Mouse (Mus musculus) left cerebral cortex, adult 18-20 months (tissue): Measurements from ENCODE around the gene Igtp. TPM values are rescaled to one million over a fixed set of nuclear protein-coding genes. Genes with fewer than 3 reads are reported as not detected.
"Not testable (repeated sequence)": the region's sequence is repeated elsewhere in the genome, so short reads cannot be mapped to it uniquely, and the experiment has no call there.

Experiments
- DNase-seq, 2 experiments: peaks; one replicate each; pipeline ENCODE4 v3.0.0; 2021 to 2022; ENCODE audit warnings: low spot score in 2 of 2, mixed read lengths in 1 of 2
- total RNA-seq, 2 experiments: library from RNA; stranded (reverse); gene quantifications; 2 replicates each; pipeline ENCODE4 v1.2.3; 2021

Gene Igtp
- total RNA-seq, 2 experiments from 2014 or later = 3.8 to 5.4 TPM

DNA sequence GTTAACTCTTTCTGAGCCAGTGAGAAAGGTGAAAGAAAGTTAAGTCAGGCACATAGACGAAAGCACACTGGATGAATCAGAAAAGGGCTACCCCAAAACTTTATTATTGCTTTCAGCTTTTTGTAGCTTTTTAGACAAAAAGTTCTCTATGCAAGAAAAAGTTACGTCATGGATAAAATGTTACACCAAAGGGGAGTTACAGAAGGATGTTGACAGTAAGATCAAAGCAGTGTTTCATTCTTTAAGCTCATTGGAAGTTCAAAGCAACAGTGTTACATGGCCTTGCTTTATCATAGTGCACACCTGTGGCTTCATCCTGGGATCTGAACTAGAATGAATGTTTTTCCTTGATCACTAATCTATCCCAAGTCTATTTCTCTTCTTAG is 12.3 kb downstream of the Igtp start:
- DNase-seq = no peak

DNA sequence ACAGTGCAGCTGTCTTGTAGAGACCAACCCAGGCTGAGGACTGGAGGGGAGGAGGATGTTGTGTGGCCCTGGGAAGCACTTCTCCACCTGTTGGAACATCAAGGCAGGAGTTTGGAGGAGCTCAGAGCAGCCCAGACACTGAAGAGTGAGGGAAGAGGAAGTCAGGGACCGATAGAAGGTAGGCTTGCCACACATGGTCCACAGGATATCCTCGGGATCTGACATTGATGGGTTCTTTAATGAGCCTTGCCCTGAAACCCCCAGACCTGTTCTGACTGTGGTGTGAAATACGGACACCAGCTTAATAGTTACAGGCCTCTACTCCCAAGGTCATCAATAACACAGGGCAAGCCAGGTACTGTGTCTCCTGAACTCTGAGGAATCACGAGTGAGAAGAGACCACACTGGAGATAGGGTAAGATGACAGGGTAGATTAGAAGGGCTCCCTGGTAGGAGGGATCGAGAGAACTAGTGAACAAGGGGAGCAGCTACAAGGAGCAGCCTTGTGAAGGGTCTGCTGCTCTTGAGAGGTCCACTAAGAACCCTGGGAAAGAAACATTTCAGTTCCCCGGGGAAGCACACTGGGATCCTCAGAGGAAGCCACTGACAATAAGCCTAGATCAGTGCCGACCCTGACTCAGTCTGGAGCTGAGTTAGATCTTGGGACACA is 14.5 kb downstream of the Igtp start:
- DNase-seq = no peak

DNA sequence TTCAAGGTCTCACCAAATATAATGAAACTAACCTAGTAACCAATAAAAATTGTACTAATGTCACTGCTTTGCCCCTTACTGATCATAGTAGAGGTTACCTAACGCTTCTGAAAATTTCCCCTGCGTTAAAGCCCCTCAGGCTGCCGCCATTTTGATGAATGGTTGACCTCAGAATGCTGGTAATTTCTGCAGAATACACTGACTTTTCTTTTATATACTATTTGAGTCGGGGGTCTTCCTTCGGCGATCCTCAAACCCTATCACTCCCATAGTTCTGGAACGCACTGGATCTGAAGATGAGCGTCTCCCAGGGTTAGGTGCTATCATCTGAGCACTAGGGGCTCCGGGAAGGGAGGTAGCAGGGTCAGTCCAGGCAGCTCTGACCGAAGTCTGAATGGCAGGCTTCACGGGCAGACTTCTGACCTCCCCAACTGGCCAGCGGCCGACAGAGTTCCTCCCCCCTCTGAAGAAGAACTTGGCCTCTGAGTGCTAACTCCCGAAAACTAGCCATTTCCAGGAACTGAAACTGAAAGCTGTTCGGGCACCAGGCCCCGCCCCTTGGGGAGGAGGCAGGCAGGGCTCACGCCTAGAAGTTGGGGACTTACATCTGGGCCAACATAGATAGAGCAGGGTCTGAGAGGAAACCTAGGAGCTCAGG is 15.2 kb downstream of the Igtp start:
- DNase-seq = peak; percentile 21 to 26

DNA sequence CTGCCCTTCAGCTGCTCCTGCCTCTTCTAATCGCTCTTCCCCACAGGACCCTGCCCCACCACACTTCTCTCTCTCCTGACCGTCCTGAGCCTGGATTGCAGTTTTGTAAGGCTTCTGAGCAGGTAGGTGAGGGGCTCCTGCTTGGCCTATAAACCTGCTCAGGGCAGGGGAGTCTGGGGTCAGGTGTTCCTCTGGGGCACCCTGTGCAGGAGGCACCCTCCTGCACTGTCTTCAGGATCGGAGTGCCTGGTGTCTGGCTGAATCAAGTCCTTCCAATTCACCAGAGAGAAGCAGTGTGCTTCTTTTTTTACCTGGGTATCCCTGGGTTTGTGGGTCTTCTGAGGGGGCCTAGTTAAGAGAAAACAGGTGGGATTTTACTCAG is 15.7 kb downstream of the Igtp start:
- DNase-seq = not testable (repeated sequence)

DNA sequence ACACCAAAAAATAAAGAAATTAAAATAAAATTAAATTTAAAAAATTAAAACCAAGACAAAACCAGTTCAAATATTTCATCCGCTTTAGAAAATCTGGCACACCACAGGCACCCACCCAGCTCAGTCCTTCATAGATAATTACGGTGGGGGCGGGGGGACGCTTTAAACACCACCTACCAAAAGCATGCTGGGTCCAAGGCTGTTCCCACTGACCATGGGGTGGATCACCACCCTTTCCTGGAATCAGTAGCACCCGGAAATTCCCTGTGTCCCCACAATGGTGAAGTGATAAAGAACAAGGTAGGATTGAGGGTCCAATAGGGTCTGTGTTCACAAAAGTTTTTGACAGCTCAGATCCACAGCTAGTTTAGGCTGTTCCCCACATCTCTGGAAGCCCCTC is 16.5 kb downstream of the Igtp start:
- no peak for DNase-seq

DNA sequence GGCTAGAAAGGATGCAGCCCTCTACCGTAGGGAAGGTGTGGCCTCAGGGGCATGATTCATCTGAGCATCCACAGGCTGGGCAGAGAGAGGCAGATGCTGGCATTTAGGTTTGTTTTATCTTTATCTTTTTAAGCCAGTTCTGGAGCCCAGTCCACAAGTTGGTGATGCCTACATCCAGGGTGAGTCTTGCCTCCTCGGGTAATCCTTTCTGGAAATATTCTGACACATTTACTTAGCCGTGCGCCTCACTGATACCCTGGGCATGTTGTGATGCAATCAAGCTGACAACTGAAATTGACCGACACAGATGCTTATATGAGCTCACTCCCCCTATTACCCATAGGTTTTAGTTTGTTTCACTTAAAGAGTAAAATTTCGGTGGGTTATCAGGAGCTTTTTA is 17.5 kb downstream of the Igtp start:
- DNase-seq = no peak

DNA sequence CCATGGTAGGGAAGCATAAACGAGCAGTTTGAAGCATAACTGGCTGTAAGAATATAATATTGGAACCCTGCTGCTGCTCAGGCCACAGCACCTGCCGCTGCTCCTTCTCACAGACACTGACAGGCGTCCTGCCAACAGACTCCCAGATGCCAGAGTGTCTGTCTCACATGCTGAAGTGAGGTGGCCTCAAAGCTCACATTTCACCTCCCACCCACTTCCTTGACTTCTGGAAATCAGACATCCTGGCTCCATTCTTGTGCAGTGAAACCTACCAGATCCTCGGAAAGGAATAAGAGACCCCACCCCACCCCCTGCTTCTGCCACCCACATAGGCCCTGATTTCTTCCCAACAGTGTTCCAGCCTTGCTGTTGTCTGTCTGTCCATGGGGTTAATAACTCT is 24.4 kb downstream of the Igtp start:
- DNase-seq = no peak

DNA sequence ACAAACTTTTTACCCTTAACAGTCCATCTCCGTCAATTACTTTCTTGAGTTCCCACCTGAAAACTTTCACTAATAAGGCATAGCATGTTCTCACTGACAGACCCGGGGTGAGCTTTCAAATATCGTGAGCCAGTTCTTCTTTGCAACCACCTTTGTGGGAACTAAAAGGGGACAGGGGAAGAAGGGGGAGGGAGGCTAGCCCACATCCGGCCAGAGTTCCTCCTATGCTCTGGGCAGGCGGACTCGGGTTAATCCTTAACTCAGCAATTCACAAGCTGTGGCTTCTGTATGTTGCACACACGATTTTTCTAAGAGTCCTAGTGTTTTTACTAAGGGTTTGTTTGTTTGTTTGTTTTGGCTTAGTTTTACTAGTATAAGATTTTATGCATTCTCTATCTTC is 25.0 kb downstream of the Igtp start:
- no peak for DNase-seq

DNA sequence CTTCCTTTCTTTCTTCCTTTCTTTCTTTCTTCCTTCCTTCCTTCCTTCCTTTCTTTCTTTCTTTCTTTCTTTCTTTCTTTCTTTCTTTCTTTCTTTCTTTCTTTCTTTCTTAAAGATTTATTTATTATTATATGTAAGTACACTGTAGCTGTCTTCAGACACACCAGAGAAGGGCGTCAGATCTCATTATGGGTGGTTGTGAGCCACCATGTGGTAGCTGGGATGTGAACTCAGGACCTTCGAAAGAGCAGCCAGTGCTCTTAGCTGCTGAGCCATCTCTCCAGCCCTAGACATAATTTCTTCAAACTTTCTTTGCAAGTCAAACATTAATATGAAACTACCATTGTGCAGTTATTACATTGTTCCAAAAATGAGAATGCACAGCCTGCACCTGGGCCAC is 25.5 kb downstream of the Igtp start:
- not testable (repeated sequence) for DNase-seq

DNA sequence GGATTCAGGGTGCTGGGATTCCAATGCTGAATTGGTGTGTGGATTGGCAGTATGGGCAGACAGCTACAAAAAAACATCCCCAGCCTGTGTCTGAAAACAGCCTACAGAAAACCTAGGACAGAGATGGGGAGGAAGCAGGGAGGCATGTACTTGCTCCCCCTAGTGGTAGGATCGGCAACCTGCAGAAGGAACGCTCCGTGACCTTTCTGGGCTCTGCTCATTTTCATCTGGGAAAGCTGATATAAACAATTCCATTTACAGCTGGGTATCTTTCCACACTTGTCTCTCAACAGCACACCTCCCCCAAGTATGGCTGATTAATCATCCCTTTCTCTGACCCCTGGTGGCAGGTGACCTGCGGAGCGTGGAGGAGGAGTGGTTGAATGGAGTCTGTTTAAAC is 26.3 kb downstream of the Igtp start:
- DNase-seq = peak; percentile 64 to 65

DNA sequence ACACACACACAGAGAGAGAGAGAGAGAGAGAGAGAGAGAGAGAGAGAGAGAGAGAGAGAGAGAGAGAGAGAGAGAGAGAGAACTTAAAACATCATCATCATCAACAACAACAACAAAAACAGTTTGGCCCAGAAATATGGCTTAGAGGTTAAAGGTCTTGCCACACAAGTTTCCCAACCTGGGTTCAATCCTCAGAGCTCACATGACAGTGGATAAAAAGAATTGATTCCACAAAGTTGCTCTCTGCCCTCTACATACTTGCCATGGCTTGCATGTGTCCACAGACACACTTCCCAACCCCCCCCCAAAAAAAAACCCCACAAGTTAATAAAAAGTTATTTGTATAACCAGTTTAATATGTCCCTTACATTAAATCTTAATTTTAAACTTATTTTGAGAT is 27.1 kb downstream of the Igtp start:
- DNase-seq = no peak

DNA sequence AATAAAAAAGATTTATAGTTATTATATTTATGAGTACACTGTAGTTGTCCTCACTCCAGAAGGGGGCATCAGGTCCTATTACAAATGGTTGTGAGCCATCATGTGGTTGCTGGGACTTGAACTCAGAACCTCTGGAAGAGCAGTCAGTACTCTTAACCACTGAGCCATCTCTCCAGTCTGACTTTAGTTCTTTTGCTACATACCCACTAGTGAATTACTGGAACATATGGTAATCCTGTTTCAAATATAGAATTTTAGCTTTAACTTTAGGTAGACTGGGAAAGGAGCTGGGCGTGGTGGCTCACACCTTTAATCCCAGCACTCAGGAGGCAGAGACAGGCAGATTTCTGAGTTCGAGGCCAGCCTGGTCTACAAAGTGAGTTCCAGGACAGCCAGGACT is 28.7 kb downstream of the Igtp start:
- DNase-seq = not testable (repeated sequence)

DNA sequence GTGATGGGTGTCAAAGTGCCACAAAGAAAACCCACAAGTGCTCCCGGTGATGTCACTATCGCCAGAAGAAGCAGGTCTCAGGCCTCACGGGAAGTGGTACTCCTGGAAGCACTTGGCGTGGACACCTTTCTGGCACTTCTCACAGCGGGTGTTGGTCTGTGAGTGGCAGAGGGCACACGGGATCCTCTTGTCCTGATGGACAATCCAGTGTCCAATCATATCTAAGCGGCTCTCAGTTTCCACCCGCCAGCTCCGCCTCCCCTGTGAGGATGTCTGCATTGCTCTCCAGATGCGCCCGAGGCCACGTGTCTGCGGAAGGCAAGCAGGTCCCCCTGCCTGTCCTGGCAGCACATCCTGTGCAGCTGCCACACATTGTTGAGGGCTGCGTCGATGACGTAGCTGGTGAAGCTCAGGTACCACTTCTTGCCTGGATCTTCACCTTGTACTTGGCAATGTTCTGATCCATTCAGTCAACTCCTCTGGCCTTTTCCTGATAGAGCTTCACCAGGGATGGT is 31.1 kb downstream of the Igtp start:
- no peak for DNase-seq

DNA sequence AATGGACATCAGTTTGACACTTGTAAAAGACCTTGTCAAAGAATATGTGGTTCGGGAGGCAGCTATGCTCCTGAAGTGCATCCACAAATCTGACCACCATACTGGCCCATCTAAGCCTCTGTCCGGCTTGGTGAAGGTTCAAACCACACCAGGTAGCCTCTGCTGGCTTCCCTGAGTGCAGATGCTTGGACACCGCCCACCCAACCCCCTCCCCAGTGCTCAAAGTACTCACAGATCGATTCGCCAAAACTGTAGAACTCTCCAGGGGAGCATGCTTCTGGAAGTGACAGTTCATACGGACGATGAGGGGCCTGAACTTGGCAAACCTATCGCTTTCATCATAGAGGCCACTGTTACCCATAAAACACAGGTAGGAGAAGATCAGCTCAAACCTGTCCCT is 31.8 kb downstream of the Igtp start:
- DNase-seq = no peak

DNA sequence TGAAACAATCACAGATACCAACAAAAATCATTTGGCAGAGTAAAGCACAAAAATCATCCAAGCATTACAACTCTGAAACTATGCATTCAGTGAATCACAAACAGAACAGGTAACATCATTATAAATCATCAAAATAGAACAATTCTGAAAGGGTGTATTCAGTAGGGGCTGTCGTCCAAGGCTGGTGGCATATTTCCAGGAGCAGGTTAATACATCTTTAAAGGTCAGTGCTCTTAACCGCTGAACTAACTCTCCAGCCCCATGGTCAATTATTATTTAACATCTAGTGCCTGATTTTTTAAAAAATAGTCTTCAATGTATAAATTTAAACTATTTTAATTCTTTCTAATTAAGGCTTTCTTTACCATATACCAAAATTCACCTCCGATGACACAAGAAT is 35.2 kb downstream of the Igtp start:
- not testable (repeated sequence) for DNase-seq

DNA sequence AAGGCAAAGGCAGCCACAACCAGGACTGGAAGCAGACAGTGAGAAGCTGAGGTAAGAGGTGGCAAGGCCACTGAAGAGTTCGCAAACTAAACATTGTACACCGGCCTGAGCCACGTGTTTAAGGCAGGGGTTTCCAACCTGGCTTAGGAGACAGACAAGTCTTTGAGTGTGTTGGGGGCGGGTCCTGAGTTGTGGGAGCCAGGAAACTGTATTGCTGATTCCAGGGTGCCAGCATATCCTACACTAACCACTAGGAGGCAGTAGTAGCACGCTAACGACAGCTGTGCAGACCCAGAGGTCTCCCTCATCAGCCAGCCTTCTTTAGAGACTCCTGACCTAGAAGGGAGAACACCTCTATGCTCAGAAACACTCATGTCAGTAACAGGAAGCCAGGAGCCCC is 35.8 kb downstream of the Igtp start:
- no peak for DNase-seq

DNA sequence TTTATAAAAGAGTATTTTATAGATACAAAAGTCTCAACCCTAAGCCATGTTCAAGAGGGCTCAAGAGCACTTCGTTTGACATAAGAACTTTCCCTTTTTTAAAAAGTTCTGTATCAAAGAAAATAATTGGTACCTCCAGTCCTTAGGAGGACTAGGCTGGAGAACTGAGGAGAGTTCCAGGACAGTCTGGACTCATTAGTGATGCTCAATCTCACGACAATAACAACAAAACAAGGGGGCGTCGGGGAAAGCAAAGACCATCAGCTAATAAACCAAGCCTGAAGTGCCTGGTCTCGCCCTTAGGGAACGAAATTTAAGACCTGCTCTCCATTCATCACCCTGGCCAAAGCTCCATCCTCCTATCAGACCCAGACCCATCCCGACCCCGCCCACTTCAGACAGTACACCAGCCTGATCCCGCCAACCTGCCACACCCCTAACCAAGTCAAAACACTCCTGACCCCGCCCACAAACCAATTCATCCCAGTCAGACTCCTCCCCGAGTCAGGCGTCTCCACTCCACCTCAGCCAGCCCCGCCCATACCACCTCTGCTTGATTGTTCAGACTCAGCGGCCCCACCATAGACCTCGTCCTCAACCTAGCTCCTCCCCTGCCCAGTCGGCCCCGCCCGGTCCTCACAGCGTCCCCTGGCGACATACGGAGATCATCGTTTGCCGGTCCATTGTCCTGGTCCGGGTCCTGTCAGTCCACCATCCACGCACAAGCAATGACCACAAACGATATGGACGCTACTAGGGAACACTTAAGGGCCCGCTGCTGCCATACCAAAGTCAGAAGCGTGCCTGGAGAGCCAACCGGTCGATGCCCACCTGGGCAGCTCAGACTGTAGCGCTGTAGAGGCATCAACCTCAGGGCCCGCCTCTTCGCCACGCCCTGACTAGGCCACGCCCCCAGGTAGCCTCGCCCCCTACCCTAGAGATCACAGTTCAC is 39.8 kb downstream of the Igtp start:
- DNase-seq = no peak

DNA sequence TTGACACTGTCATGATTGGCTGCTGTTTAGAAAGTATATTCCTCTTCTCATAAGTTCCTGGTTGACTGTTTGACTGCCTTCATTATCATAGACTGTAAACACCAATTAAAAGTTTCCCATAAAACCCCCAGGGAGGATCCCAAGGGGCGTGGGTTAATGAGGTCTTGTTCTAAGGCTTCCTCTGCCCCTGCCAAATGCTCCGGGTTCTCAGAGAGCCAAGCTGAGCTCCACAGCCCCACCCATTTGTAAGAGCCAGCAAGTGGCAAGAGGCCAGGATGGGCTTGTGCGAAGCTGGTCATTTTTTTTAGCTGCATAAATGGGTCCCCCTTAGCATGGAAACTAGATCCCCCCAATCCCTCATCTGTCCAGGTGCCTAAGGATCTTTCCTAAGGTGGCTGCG is 47.9 kb downstream of the Igtp start:
- no peak for DNase-seq

DNA sequence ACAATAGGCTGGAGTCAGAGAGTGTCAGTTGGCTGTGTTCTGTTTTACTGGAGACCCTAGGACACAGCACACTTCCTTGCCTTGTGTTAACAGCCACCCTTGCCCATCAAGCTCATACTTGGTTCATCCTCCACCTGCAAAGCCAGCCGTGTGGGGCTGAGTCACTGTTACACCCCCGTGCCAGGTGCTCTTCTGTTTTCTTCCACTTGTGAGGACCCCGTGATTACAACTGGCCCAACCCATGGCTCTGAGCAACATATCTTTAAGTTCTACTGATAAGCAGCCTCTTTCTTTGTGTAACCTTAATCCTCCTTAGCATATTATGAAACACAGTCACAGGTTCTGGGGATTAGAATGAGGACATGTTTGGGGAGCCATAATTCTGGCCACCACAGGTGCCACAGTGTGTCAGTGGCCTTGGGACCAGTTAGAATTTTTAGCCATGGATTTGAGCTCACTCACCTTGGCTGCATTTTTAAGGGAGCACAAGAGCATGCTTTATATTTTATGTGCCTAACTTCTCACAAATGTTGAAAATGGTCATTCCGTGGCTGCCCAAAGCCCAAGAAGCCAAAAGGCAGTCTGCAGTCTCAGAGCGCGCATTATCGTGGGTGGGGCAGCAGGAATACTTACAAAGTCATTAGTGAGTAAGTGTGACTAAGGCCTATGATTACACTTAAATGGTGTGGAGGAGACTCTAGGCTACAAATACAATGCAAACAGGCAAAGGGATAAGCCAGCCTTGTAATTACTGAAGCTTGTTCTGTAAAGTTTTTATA is 50.0 kb downstream of the Igtp start:
- DNase-seq = no peak

DNA sequence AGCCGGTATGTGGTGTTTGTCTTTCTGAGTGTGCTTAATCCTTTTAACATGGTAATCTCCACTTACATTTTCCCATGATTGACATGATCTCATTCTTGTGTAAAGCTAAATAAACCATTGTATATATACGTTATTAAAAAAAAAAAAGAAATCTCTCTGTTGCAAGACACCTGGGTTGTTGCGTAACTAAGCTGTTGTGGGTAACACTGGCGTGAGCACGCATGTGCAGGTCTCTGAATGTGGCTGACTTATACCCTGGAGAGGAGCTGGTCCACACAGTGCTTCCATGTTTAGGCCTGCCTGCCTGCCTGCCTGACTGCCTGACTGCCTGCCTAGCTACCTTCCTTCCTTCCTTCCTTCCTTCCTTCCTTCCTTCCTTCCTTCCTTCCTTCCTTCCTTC is 51.2 kb downstream of the Igtp start:
- no peak for DNase-seq

DNA sequence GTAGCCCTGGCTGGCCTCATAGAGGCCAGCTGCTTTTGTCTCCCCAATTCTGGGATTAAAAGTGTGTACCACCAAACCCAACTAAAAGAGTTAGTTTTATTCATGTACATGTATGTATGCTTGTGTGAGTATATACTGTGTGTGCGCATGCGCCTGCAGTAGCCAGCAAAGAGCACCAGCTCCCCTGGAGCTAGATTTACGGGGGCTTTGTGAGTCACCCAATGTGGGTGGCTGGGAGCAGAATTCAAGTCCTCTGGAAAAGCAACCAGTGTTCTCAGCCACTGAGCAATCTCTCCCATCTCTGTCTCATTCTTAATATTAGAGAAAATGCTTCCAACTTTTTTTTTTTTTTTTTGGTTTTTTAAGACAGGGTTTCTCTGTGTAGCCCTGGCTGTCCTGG is 55.1 kb downstream of the Igtp start:
- peak; percentile 18 to 36 for DNase-seq
